ENCODE assay signal across 25 mouse cellular contexts in genomic region chr11:83634425-83634824, GRCm38 (mm10). TPM values are rescaled to one million over a fixed set of nuclear protein-coding genes. Genes with fewer than 3 reads are reported as not detected.
DNase-seq lines count a peak whose midpoint lies in the region; ATAC-seq and TF ChIP-seq lines count a peak whose summit lies in the region.
"Had no signal": no experiment of that assay in that cellular context is flagged by ENCODE, and none has a peak within 500 bp of the region (broad histone marks: within the 10 kb centered on the region; RNA-seq: fewer than 3 reads in every experiment).

No protein-coding gene starts in this region.

- no peaks in the 10 kb centered on the region for H3K9me3 ChIP-seq in forebrain, postnatal 0 days (ENCODE audit: low read length)
- H3K9me3 ChIP-seq in forebrain, embryonic 12.5 days: no peaks in the 10 kb centered on the region
- H3K9me3 ChIP-seq in midbrain, embryonic 14.5 days (ENCODE audit: control insufficient read depth, low read length): no peaks in the 10 kb centered on the region
- no peaks in the 10 kb centered on the region for H3K9me3 ChIP-seq in midbrain, embryonic 11.5 days (ENCODE audit: control insufficient read depth, low read length)

- no peak for TF ChIP-seq CTCF in forebrain, postnatal 0 days (IDR thresholded peaks at IDR 0.05; ENCODE audit: low read depth)
- TF ChIP-seq CTCF in brain, embryonic 14.5 days (IDR thresholded peaks at IDR 0.05; ENCODE audit: borderline replicate concordance, extremely low read depth, insufficient read depth, insufficient read length): no peak

- intact Hi-C loops in gastrocnemius, postnatal 36 days (cut with DNase I): no loop called here

- ATAC-seq in forebrain, postnatal 0 days: peak; percentile 85; the same call in 1 of the 2 replicates
- ATAC-seq in forebrain, embryonic 12.5 days (ENCODE audit: low FRiP score): no peak
- ATAC-seq in midbrain, embryonic 14.5 days (ENCODE audit: low FRiP score, low TSS enrichment): no peak
- ATAC-seq in midbrain, embryonic 11.5 days (ENCODE audit: low FRiP score): no peak
- ATAC-seq: inflammation-experienced regulatory T-cells, adult 6 months; lung, postnatal 0 days had no signal

- peak overlapping the region; percentile 45 for H3K27ac ChIP-seq in forebrain, postnatal 0 days (ENCODE audit: low read depth, low read length)
- no peak overlapping the region for H3K27ac ChIP-seq in forebrain, embryonic 12.5 days
- H3K27ac ChIP-seq in midbrain, embryonic 14.5 days (replicated peaks; ENCODE audit: low read depth, low read length): no peak overlapping the region
- no peak overlapping the region for H3K27ac ChIP-seq in midbrain, embryonic 11.5 days (ENCODE audit: low read depth, low read length)
- H3K27ac ChIP-seq: heart, adult 2 months; stomach, postnatal 0 days had no signal

- H3K4me3 ChIP-seq in forebrain, postnatal 0 days (ENCODE audit: low read depth, low read length): no peak overlapping the region
- no peak overlapping the region for H3K4me3 ChIP-seq in forebrain, embryonic 12.5 days (replicated peaks)
- H3K4me3 ChIP-seq in midbrain, embryonic 14.5 days (replicated peaks; ENCODE audit: low read depth, low read length): no peak overlapping the region
- H3K4me3 ChIP-seq in midbrain, embryonic 11.5 days (ENCODE audit: low read depth, low read length): no peak overlapping the region
- H3K4me3 ChIP-seq: heart, adult 2 months had no signal

- no peak overlapping the region for H3K9ac ChIP-seq in forebrain, postnatal 0 days
- no peak overlapping the region for H3K9ac ChIP-seq in forebrain, embryonic 12.5 days
- no peak overlapping the region for H3K9ac ChIP-seq in midbrain, embryonic 14.5 days (replicated peaks; ENCODE audit: low read length)
- H3K9ac ChIP-seq in midbrain, embryonic 11.5 days (ENCODE audit: low read length): no peak overlapping the region

- H3K27me3 ChIP-seq in forebrain, postnatal 0 days (ENCODE audit: insufficient read depth, low read length): no peaks in the 10 kb centered on the region
- H3K27me3 ChIP-seq in forebrain, embryonic 12.5 days: no peaks in the 10 kb centered on the region
- no peaks in the 10 kb centered on the region for H3K27me3 ChIP-seq in midbrain, embryonic 14.5 days (ENCODE audit: control insufficient read depth, insufficient read depth, low read length)
- no peaks in the 10 kb centered on the region for H3K27me3 ChIP-seq in midbrain, embryonic 11.5 days (ENCODE audit: control insufficient read depth, insufficient read depth, low read length)

- 0 out of 2 replicates have a peak, but pooled peaks cover 6% of the 10 kb centered on the region for H3K4me1 ChIP-seq in forebrain, postnatal 0 days (ENCODE audit: insufficient read depth)
- H3K4me1 ChIP-seq in forebrain, embryonic 12.5 days: no peaks in the 10 kb centered on the region
- H3K4me1 ChIP-seq in midbrain, embryonic 14.5 days (ENCODE audit: control insufficient read depth, insufficient read depth, low read length): no peaks in the 10 kb centered on the region
- no peaks in the 10 kb centered on the region for H3K4me1 ChIP-seq in midbrain, embryonic 11.5 days (ENCODE audit: control insufficient read depth, insufficient read depth, low read length)

- WGBS in forebrain, postnatal 0 days: 22% methylated on average over 4 of the region's 4 CpGs
- 46% methylated on average over 4 of the region's 4 CpGs for WGBS in forebrain, embryonic 12.5 days
- 39% methylated on average over 4 of the region's 4 CpGs for WGBS in midbrain, embryonic 14.5 days
- 61% methylated on average over 4 of the region's 4 CpGs for WGBS in midbrain, embryonic 11.5 days

- TF ChIP-seq POLR2A in brain, embryonic 14.5 days (IDR thresholded peaks at IDR 0.05; ENCODE audit: borderline replicate concordance, extremely low read depth, insufficient read depth, insufficient read length, poor library complexity, severe bottlenecking): no peak

- no peaks in the 10 kb centered on the region for H3K36me3 ChIP-seq in forebrain, postnatal 0 days (ENCODE audit: insufficient read depth)
- no peaks in the 10 kb centered on the region for H3K36me3 ChIP-seq in forebrain, embryonic 12.5 days (replicated peaks)
- H3K36me3 ChIP-seq in midbrain, embryonic 14.5 days (ENCODE audit: control insufficient read depth, insufficient read depth, low read length): no peaks in the 10 kb centered on the region
- no peaks in the 10 kb centered on the region for H3K36me3 ChIP-seq in midbrain, embryonic 11.5 days (ENCODE audit: control insufficient read depth, insufficient read depth, low read length)

- DNase-seq in forebrain, postnatal 0 days: peak; percentile 56
- peak; percentile 39 for DNase-seq in midbrain, embryonic 14.5 days
- DNase-seq in midbrain, embryonic 11.5 days (ENCODE audit: low spot score, missing footprints): no peak
- DNase-seq in brain, embryonic 14.5 days (ENCODE audit: low read depth): peak; percentile 61
- peak; percentile 6 for DNase-seq in mesoderm, embryonic 11.5 days (ENCODE audit: low read depth, low spot score)
- no peak for DNase-seq in gastrocnemius, postnatal 36 days
- DNase-seq: adrenal gland, adult 2 months; cerebellum, postnatal 25 days; gastrocnemius, postnatal 10 days; heart, adult 2 months; heart, postnatal 36 days; kidney, adult 2 months; kidney, postnatal 10 days; liver had no signal

- H3K4me2 ChIP-seq in forebrain, postnatal 0 days (ENCODE audit: low read depth): no peak overlapping the region
- no peak overlapping the region for H3K4me2 ChIP-seq in forebrain, embryonic 12.5 days
- no peak overlapping the region for H3K4me2 ChIP-seq in midbrain, embryonic 14.5 days (ENCODE audit: low read length)
- H3K4me2 ChIP-seq in midbrain, embryonic 11.5 days: no peak overlapping the region

RNA-seq across cellular contexts. Expression of gene Rpl9-ps1, which starts 11.0 kb away (rescaled TPM):
- not detected in 2 replicates for total RNA-seq in forebrain, postnatal 0 days (2014; rRNA removed)
- polyA plus RNA-seq in forebrain, postnatal 0 days (2015; fragmentation: Nextera tagmentation; extraction: Ambion mirVana): not detected in 2 replicates
- not detected in 2 replicates for polyA plus RNA-seq in forebrain, embryonic 12.5 days (2016; fragmentation: Nextera tagmentation; extraction: Ambion mirVana)
- polyA plus RNA-seq in midbrain, embryonic 14.5 days (2014; fragmentation: Nextera tagmentation; extraction: Ambion mirVana): not detected in 2 replicates
- not detected in 2 replicates for polyA plus RNA-seq in midbrain, embryonic 11.5 days (2014; fragmentation: Nextera tagmentation; extraction: Ambion mirVana)
- not detected in 2 replicates for polyA plus RNA-seq in brain, embryonic 14.5 days (2012; rRNA removed)
- total RNA-seq in gastrocnemius, postnatal 36 days (2021): not detected
- total RNA-seq: adrenal gland, adult 2 months; gastrocnemius, postnatal 10 days; heart, adult 2 months; heart, postnatal 36 days; layer of hippocampus, adult 18-20 months; layer of hippocampus, postnatal 25 days; left cerebral cortex, postnatal 25 days had no signal
- polyA plus RNA-seq: adrenal gland, adult 2 months; frontal cortex, adult 2 months; heart, adult 2 months; heart, embryonic 14.5 days; inflammation-experienced regulatory T-cells, adult 6 months; kidney, adult 2 months; liver, embryonic 16.5 days; lung, postnatal 0 days; stomach, postnatal 0 days; thymus, postnatal 0 days had no signal

RNA-seq across cellular contexts. Expression of gene Ccl3, which starts 14.7 kb away (rescaled TPM):
- 0.62 and 1.6 TPM in 2 replicates for total RNA-seq in forebrain, postnatal 0 days (2014; rRNA removed)
- 1.0 and 1.9 TPM in 2 replicates for polyA plus RNA-seq in forebrain, postnatal 0 days (2015; fragmentation: Nextera tagmentation; extraction: Ambion mirVana)
- 0.43 and 1.00 TPM in 2 replicates for polyA plus RNA-seq in forebrain, embryonic 12.5 days (2016; fragmentation: Nextera tagmentation; extraction: Ambion mirVana)
- 1.00 and 2.4 TPM in 2 replicates for polyA plus RNA-seq in midbrain, embryonic 14.5 days (2014; fragmentation: Nextera tagmentation; extraction: Ambion mirVana)
- 0.79 and 1.2 TPM in 2 replicates for polyA plus RNA-seq in midbrain, embryonic 11.5 days (2014; fragmentation: Nextera tagmentation; extraction: Ambion mirVana)
- 1.7 and 2.4 TPM in 2 replicates for polyA plus RNA-seq in brain, embryonic 14.5 days (2012; rRNA removed)
- not detected for total RNA-seq in gastrocnemius, postnatal 36 days (2021)
- total RNA-seq: gastrocnemius, postnatal 10 days; heart, adult 2 months; heart, postnatal 36 days; layer of hippocampus, adult 18-20 months; layer of hippocampus, postnatal 25 days; left cerebral cortex, postnatal 25 days had no signal

RNA-seq across cellular contexts. Expression of gene Ccl4, which starts 28.0 kb away (rescaled TPM):
- not detected in 2 replicates for total RNA-seq in forebrain, postnatal 0 days (2014; rRNA removed)
- 0.58 and 1.1 TPM in 2 replicates for polyA plus RNA-seq in forebrain, postnatal 0 days (2015; fragmentation: Nextera tagmentation; extraction: Ambion mirVana)
- not detected in 2 replicates for polyA plus RNA-seq in forebrain, embryonic 12.5 days (2016; fragmentation: Nextera tagmentation; extraction: Ambion mirVana)
- 3.5 TPM in 1 of 2 replicates, not detected in the other for polyA plus RNA-seq in midbrain, embryonic 14.5 days (2014; fragmentation: Nextera tagmentation; extraction: Ambion mirVana)
- not detected in 2 replicates for polyA plus RNA-seq in midbrain, embryonic 11.5 days (2014; fragmentation: Nextera tagmentation; extraction: Ambion mirVana)
- 0.38 and 0.44 TPM in 2 replicates for polyA plus RNA-seq in brain, embryonic 14.5 days (2012; rRNA removed)
- total RNA-seq in gastrocnemius, postnatal 36 days (2021): not detected
- total RNA-seq: gastrocnemius, postnatal 10 days; heart, adult 2 months; heart, postnatal 36 days; layer of hippocampus, adult 18-20 months; layer of hippocampus, postnatal 25 days; left cerebral cortex, postnatal 25 days had no signal

RNA-seq across cellular contexts. Expression of gene Ccl6, which starts 41.5 kb away (rescaled TPM):
- total RNA-seq in forebrain, postnatal 0 days (2014; rRNA removed): 0.77 and 5.0 TPM in 2 replicates
- 3.5 and 3.7 TPM in 2 replicates for polyA plus RNA-seq in forebrain, postnatal 0 days (2015; fragmentation: Nextera tagmentation; extraction: Ambion mirVana)
- polyA plus RNA-seq in forebrain, embryonic 12.5 days (2016; fragmentation: Nextera tagmentation; extraction: Ambion mirVana): 0.44 and 0.91 TPM in 2 replicates
- polyA plus RNA-seq in midbrain, embryonic 14.5 days (2014; fragmentation: Nextera tagmentation; extraction: Ambion mirVana): 1.1 and 2.8 TPM in 2 replicates
- 1.9 and 2.1 TPM in 2 replicates for polyA plus RNA-seq in midbrain, embryonic 11.5 days (2014; fragmentation: Nextera tagmentation; extraction: Ambion mirVana)
- polyA plus RNA-seq in brain, embryonic 14.5 days (2012; rRNA removed): 0.72 and 0.78 TPM in 2 replicates
- total RNA-seq in gastrocnemius, postnatal 36 days (2021): 1 to 10 TPM; 4.2 to 9.4 TPM

RNA-seq across cellular contexts. Expression of gene Ccl9, which starts 56.0 kb away (rescaled TPM):
- 1.2 and 1.8 TPM in 2 replicates for total RNA-seq in forebrain, postnatal 0 days (2014; rRNA removed)
- polyA plus RNA-seq in forebrain, postnatal 0 days (2015; fragmentation: Nextera tagmentation; extraction: Ambion mirVana): 2.5 and 3.4 TPM in 2 replicates
- polyA plus RNA-seq in forebrain, embryonic 12.5 days (2016; fragmentation: Nextera tagmentation; extraction: Ambion mirVana): 0.38 and 1.1 TPM in 2 replicates
- 0.27 and 6.9 TPM in 2 replicates for polyA plus RNA-seq in midbrain, embryonic 14.5 days (2014; fragmentation: Nextera tagmentation; extraction: Ambion mirVana)
- 1.5 and 2.8 TPM in 2 replicates for polyA plus RNA-seq in midbrain, embryonic 11.5 days (2014; fragmentation: Nextera tagmentation; extraction: Ambion mirVana)
- polyA plus RNA-seq in brain, embryonic 14.5 days (2012; rRNA removed): 0.83 and 1.00 TPM in 2 replicates
- 1 to 10 TPM; 3.0 to 3.4 TPM for total RNA-seq in gastrocnemius, postnatal 36 days (2021)
- polyA plus RNA-seq: inflammation-experienced regulatory T-cells, adult 6 months had no signal

Comparison
In these comparisons a context has a peak if more than half of its experiments do, and no peak if none do; other contexts are left out.
1. DNase-seq: peak in forebrain, postnatal 0 days (single experiment), midbrain, embryonic 14.5 days (single experiment), brain, embryonic 14.5 days (single experiment) and mesoderm, embryonic 11.5 days (single experiment); none in midbrain, embryonic 11.5 days (single experiment) and gastrocnemius, postnatal 36 days (0 of 2).